Mouse (Mus musculus): ENCODE measurements at regions not wholly inside any gene's neighbourhood (a gene's known extent, or its start where the extent isn't known, plus 50 kb on each side); places are given as distances from the start of the nearest gene placed in this dataset.

- DNase-seq (ENCODE audit: low read depth, low spot score): no peak
- Histone ChIP-seq H3K4me3 (ENCODE audit: control insufficient read depth in 1 of 2, insufficient read depth in 1 of 2, low read depth in 2 of 2, low read length in 2 of 2) (no peak overlapping the region), H3K27ac (ENCODE audit: control insufficient read depth, low read depth, low read length) (no peak overlapping the region), H3K79me2 (ENCODE audit: control insufficient read depth, insufficient read depth, low read length, poor library complexity) (no peaks in the 10 kb centered on the region), H3K9me3 (replicated peaks; ENCODE audit: insufficient read depth, low read length) (no peaks in the 10 kb centered on the region), H3K4me1 (ENCODE audit: control insufficient read depth in 1 of 2, insufficient read depth in 2 of 2, low read length in 2 of 2) (no peaks in the 10 kb centered on the region), H3K27me3 (ENCODE audit: control insufficient read depth in 1 of 2, insufficient read depth in 2 of 2, low read length in 2 of 2) (no peaks in the 10 kb centered on the region), H3K9ac (ENCODE audit: control insufficient read depth, low read depth, low read length, poor library complexity, severe bottlenecking) (no peak overlapping the region), H3K36me3 (ENCODE audit: control insufficient read depth in 1 of 2, insufficient read depth in 2 of 2, low read length in 2 of 2) (no peaks in the 10 kb centered on the region)
- TF ChIP-seq ELF1 (IDR thresholded peaks at IDR 0.05; ENCODE audit: low read depth, low read length) (no peak), MAZ (IDR thresholded peaks at IDR 0.05; ENCODE audit: low read depth, low read length) (no peak), TAL1 (IDR thresholded peaks at IDR 0.05; ENCODE audit: low read length) (no peak), ETS1 (IDR thresholded peaks at IDR 0.05; ENCODE audit: low read depth, low read length) (no peak), EP300 (IDR thresholded peaks at IDR 0.05; ENCODE audit: low read depth in 1 of 2, low read length in 2 of 2) (no peak), MEF2A (IDR thresholded peaks at IDR 0.05; ENCODE audit: extremely low read depth, insufficient replicate concordance, low read depth, low read length, poor library complexity, severe bottlenecking) (no peak), UBTF (IDR thresholded peaks at IDR 0.05; ENCODE audit: borderline replicate concordance, insufficient read depth, low read depth, low read length) (no peak), RAD21 (IDR thresholded peaks at IDR 0.05; ENCODE audit: low read depth, low read length) (no peak), JUND (IDR thresholded peaks at IDR 0.05; ENCODE audit: low read depth, low read length) (no peak), POLR2AphosphoS2 (IDR thresholded peaks at IDR 0.05; ENCODE audit: low read length) (no peak), E2F4 (IDR thresholded peaks at IDR 0.05; ENCODE audit: borderline replicate concordance, low read depth, low read length) (no peak), CHD1 (IDR thresholded peaks at IDR 0.05; ENCODE audit: low read depth, low read length) (no peak), MAFK (IDR thresholded peaks at IDR 0.05; ENCODE audit: borderline replicate concordance, low read depth, low read length) (no peak), ZC3H11A (IDR thresholded peaks at IDR 0.05; ENCODE audit: low read depth, low read length) (no peak), CHD2 (IDR thresholded peaks at IDR 0.05; ENCODE audit: low read length) (no peak), RCOR1 (IDR thresholded peaks at IDR 0.05; ENCODE audit: low read depth, low read length) (no peak), SMC3 (IDR thresholded peaks at IDR 0.05; ENCODE audit: low read depth, low read length) (no peak)
These were observed 210.3 kb upstream of the Zic4 start for GRCm38 (mm10) chr9:91151893-91152292.

- no peaks in the 10 kb centered on the region for H3K79me2 ChIP-seq (ENCODE audit: control insufficient read depth, insufficient read depth, low read length, poor library complexity)
- no peak overlapping the region for H3K9ac ChIP-seq (ENCODE audit: control insufficient read depth, low read depth, low read length, poor library complexity, severe bottlenecking)
- no peak overlapping the region for H3K4me3 ChIP-seq (ENCODE audit: control insufficient read depth in 1 of 2, insufficient read depth in 1 of 2, low read depth in 2 of 2, low read length in 2 of 2)
- H3K36me3 ChIP-seq (ENCODE audit: control insufficient read depth in 1 of 2, insufficient read depth in 2 of 2, low read length in 2 of 2): no peaks in the 10 kb centered on the region
- H3K27ac ChIP-seq (ENCODE audit: control insufficient read depth, low read depth, low read length): no peak overlapping the region
- TF ChIP-seq BHLHE40 (IDR thresholded peaks at IDR 0.05; ENCODE audit: borderline replicate concordance, low read depth, low read length): no peak
- no peak for TF ChIP-seq SIN3A (IDR thresholded peaks at IDR 0.05; ENCODE audit: low read length)
- no peak for TF ChIP-seq UBTF (IDR thresholded peaks at IDR 0.05; ENCODE audit: borderline replicate concordance, insufficient read depth, low read depth, low read length)
- TF ChIP-seq POLR2AphosphoS2 (IDR thresholded peaks at IDR 0.05; ENCODE audit: low read length): no peak
- no peak for TF ChIP-seq POLR2AphosphoS5 (IDR thresholded peaks at IDR 0.05; ENCODE audit: borderline replicate concordance, low read depth, low read length)
- TF ChIP-seq NELFE (IDR thresholded peaks at IDR 0.05; ENCODE audit: low read depth, low read length): no peak
- TF ChIP-seq EP300 (IDR thresholded peaks at IDR 0.05; ENCODE audit: low read depth in 1 of 2, low read length in 2 of 2): no peak
- no peak for TF ChIP-seq MYB (IDR thresholded peaks at IDR 0.05; ENCODE audit: low read depth, low read length)
- TF ChIP-seq JUND (IDR thresholded peaks at IDR 0.05; ENCODE audit: low read depth, low read length): no peak
- TF ChIP-seq RAD21 (IDR thresholded peaks at IDR 0.05; ENCODE audit: low read depth, low read length): no peak
- TF ChIP-seq CHD2 (IDR thresholded peaks at IDR 0.05; ENCODE audit: low read length): no peak
- no peak for TF ChIP-seq MAFK (IDR thresholded peaks at IDR 0.05; ENCODE audit: borderline replicate concordance, low read depth, low read length)
- no peak for TF ChIP-seq ZC3H11A (IDR thresholded peaks at IDR 0.05; ENCODE audit: low read depth, low read length)
- no peak for TF ChIP-seq MXI1 (IDR thresholded peaks at IDR 0.05; ENCODE audit: low read depth, low read length)
- no peak for TF ChIP-seq NRF1 (IDR thresholded peaks at IDR 0.05; ENCODE audit: insufficient read depth, low read depth, low read length, poor library complexity, severe bottlenecking)
- TF ChIP-seq POLR2A (IDR thresholded peaks at IDR 0.05; ENCODE audit: control insufficient read depth in 1 of 2, insufficient read depth in 1 of 2, low read depth in 1 of 2, low read length in 2 of 2, poor library complexity in 1 of 2): no peak
- TF ChIP-seq MAX (IDR thresholded peaks at IDR 0.05; ENCODE audit: low read length): no peak
- H3K9me3 ChIP-seq (replicated peaks; ENCODE audit: insufficient read depth, low read length): no peaks in the 10 kb centered on the region
- no peak for DNase-seq (ENCODE audit: low read depth, low spot score)
- no peaks in the 10 kb centered on the region for H3K4me1 ChIP-seq (ENCODE audit: control insufficient read depth in 1 of 2, insufficient read depth in 2 of 2, low read length in 2 of 2)
- no peaks in the 10 kb centered on the region for H3K27me3 ChIP-seq (ENCODE audit: control insufficient read depth in 1 of 2, insufficient read depth in 2 of 2, low read length in 2 of 2)
These were observed 202.9 kb upstream of the Zic4 start for GRCm38 (mm10) chr9:91159311-91159710.

All from MEL (cell line).